Mouse (Mus musculus): ENCODE results near the gene Dusp13. TPM values are rescaled to one million over a fixed set of nuclear protein-coding genes. Genes with fewer than 3 reads are reported as not detected.

Dusp13 gene
- polyA plus RNA-seq, 1 experiment from 2014 or later: not detected

DNA sequence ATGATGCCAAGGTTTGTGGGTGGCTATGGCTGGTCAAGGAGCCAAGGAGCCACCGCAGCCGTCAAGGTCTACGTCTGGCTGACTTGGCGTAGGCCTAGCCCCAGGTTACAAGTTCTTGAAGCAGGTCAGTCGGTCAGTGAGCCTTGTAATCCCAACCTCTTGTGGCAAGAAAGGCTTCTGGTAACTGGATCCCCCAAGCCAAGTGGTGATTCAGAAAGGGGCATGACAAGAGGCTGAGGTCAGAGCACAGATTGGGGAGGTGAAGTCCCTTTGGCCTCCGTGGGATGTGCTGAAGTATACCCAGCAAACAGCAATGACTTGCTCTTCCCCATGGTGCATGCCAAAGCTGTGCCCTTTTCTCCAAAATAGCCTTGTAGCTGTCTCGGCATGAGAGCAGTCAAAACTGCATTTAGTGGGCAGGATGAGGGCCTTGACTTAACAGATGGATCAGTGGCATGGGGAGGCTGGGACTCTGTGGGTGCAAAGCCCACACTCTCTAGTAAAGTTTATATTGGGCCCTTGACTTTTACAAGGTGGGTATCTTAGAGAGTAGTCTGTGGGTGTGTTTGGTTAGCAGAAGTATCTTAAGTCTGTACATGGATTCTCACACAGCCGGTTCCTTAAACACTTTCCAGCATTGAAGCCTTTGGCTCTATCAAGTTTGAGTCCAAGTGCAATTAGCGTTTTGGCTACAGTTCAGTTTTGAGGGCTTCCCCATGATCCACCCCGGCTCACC is 65.4 kb downstream of the Dusp13 start:
- Histone ChIP-seq H3K4me2 (no peak overlapping the region), H3K4me3 (ENCODE audit: low read depth, low read length) (no peak overlapping the region), H3K27me3 (ENCODE audit: insufficient read depth, low read length) (0 out of 2 replicates have a peak, but pooled peaks cover 10% of the 10 kb centered on the region), H3K27ac (ENCODE audit: low read depth) (no peak overlapping the region), H3K9me3 (ENCODE audit: low read depth, low read length) (no peaks in the 10 kb centered on the region), H3K36me3 (ENCODE audit: insufficient read depth) (no peaks in the 10 kb centered on the region), H3K4me1 (ENCODE audit: insufficient read depth) (peaks cover 11% of the 10 kb centered on the region), H3K9ac (no peak overlapping the region)
- no peak for TF ChIP-seq CTCF (IDR thresholded peaks at IDR 0.05; ENCODE audit: low read depth)
- ATAC-seq (ENCODE audit: insufficient read depth) (no peak), DNase-seq (no peak)
- 75% methylated on average over 10 of the region's 10 CpGs for WGBS

GRCm38 (mm10) chr14:21683834-21684233 is 67.1 kb downstream of the Dusp13 start:
- Histone ChIP-seq H3K36me3 (ENCODE audit: insufficient read depth) (no peaks in the 10 kb centered on the region), H3K9ac (no peak overlapping the region), H3K9me3 (ENCODE audit: low read depth, low read length) (no peaks in the 10 kb centered on the region), H3K4me3 (ENCODE audit: low read depth, low read length) (no peak overlapping the region), H3K4me1 (ENCODE audit: insufficient read depth) (peaks cover 13% of the 10 kb centered on the region), H3K27ac (ENCODE audit: low read depth) (no peak overlapping the region), H3K4me2 (no peak overlapping the region), H3K27me3 (ENCODE audit: insufficient read depth, low read length) (0 out of 2 replicates have a peak, but pooled peaks cover 10% of the 10 kb centered on the region)
- TF ChIP-seq CTCF (IDR thresholded peaks at IDR 0.05; ENCODE audit: low read depth): no peak
- no peak for ATAC-seq (ENCODE audit: insufficient read depth)
- 75% methylated on average over 4 of the region's 4 CpGs for WGBS
- DNase-seq: no peak

Other genes with a start within 250 kb of the Dusp13 start
- not detected in 2 replicates for gene Dupd1, start 36.6 kb downstream of the Dusp13 start, polyA plus RNA-seq (2014; fragmentation: Nextera tagmentation; extraction: Ambion mirVana)
- 8.5 and 9.9 TPM in 2 replicates for gene Samd8, start 650 bp downstream of the Dusp13 start, polyA plus RNA-seq (2014; fragmentation: Nextera tagmentation; extraction: Ambion mirVana)
- 274 and 278 TPM in 2 replicates for gene Vdac2, start 74.1 kb upstream of the Dusp13 start, polyA plus RNA-seq (2014; fragmentation: Nextera tagmentation; extraction: Ambion mirVana)
- gene Comtd1, start 97.8 kb upstream of the Dusp13 start, polyA plus RNA-seq (2014; fragmentation: Nextera tagmentation; extraction: Ambion mirVana): 15.4 and 17.0 TPM in 2 replicates
- 20.4 and 22.0 TPM in 2 replicates for gene Zfp503, start 238.4 kb upstream of the Dusp13 start, polyA plus RNA-seq (2014; fragmentation: Nextera tagmentation; extraction: Ambion mirVana)

Data from lung, embryonic 14.5 days (tissue).